Mouse (Mus musculus): ENCODE measurements around the gene Ndufs5.

Ndufs5 gene

DNA sequence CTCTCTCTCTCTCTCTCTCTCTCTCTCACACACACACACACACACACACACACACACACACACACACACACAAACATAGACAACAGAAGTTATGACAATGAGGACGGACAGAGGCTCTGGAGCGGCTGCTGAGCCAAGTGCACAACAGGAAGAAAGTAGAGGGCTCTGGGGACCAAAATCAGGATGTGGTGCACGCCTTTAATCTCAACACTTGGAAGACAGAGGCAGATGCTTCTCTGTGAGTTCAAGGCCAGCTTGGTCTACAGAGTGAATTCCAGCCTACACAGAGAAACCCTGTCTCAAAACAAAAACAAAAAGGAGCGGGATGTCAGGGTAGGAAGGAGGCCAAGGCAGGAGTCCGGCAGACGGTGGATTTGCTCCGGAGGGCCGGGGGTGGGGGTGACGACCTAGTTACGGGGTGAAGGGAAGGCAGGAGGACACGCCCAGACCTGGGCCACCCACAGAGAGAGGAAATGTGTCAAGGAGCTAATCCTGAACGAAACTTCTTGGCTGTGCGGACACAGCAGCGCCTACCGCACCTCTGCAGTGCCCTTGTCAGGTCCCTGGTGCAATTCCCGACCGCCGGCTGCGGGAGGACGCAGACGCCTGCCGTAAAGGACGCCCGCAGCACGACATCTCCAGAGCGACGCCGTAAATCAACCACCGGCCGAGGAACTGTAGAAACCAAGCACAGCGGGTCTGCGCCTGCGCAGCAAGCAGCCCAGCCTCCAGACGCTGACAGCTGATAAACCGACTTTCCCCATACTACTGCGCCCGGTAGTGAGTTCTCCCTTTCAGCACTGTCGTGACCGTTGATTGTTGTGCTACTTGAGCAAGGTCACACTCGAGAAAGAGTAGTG is at the start of gene Ndufs5:
TSS of gene Ndufs5 (minus strand) at position 629 of the 860 bp plus-strand sequence.
- peak; percentile 90 to 97 for DNase-seq

DNA sequence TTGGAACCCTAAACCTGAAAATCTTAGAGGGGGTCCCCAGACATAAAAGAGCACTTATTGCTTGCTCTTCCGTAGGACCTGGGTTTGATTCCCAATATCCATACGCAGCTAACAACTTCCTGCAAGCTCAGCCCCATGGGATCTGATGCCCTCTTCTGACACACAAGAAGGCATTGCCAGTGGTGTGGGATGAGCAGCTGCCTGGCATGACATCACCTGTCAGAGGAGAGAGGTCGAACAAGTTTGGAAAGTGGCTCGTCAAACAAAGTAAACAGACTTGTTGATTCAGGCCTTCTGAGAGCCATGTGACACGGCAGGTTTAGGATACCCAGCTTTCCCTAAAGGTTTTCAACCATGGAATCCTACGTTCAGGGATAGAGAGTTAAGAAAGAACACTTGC is 47.1 kb upstream of the Ndufs5 start:
- DNase-seq = no peak

DNA sequence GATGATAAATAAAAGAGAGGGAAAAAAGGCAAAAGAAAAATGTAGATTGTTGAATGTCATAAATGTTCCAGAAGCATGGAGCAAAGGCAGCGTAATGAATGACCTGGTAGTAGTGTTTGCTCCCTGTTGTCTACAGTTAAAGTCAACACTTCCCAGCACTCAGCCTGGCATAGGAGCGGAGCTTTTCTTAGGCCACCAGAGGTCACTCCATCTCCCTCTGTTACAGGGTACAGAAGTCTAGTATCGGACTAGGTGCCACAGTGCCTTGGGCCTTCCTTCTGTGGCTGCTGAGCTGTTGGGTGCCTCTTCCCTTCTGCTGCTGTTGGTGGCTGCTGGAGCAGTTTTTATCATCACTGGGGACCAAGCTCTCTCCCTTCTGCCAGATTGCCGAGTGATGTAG is 40.3 kb upstream of the Ndufs5 start:
- DNase-seq = no peak

DNA sequence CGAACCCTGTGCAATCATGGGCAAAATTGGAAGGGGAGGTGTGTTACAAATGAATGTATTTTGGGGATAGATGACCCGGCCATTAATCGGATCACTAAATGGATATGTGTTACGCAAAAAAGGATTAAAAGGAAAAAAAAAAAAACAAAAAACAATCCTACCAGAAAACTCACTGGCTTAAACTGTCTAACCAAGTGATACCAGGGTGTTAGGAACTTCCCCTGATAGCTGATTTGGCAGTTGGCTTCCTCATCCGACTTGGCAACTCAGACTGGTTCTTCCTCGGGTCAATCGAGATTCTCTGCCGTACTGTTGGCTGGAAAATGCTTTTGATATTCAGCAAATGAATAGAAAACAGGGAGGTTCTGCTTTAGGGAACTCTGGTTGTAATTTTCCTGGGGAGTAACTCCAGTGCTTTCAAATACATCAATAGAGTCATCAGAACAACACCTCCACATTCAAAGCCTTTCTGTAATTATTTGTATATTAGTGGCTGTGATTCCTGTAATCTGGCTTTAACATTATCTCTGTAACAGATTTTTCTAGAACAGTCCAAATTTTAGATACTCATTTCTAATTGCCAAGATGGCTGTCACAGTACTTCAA is 32.8 kb upstream of the Ndufs5 start:
- DNase-seq = no peak

DNA sequence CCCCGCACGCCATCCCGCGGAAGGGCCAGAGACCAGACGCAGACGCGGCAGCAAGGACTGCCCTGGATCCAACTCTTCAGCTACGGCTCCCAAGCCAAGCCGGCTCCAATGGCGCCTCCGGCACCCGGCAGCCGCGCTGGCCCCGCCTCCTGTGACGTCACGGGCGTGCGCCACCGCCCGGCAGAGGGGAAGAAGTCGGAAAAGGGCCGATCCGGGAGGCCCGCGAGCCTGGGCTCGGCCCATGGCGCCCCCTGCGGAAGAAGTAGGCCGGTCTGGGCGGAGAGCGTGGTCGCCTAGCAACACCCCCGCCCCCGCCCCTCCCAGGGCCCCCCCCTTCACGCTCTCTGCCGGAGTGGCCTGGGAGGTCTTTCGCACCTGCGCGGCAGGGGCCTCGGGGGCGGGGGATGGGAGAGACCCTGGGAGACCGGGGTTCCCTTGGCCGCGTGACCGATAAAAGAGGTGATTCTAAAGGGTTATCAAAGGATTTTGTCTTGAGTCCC is 32.2 kb upstream of the Ndufs5 start, which contains the start of gene Akirin1:
TSS of gene Akirin1 (minus strand) at position 194 of the 500 bp plus-strand sequence.
- peak; percentile 96 to 98 for DNase-seq

DNA sequence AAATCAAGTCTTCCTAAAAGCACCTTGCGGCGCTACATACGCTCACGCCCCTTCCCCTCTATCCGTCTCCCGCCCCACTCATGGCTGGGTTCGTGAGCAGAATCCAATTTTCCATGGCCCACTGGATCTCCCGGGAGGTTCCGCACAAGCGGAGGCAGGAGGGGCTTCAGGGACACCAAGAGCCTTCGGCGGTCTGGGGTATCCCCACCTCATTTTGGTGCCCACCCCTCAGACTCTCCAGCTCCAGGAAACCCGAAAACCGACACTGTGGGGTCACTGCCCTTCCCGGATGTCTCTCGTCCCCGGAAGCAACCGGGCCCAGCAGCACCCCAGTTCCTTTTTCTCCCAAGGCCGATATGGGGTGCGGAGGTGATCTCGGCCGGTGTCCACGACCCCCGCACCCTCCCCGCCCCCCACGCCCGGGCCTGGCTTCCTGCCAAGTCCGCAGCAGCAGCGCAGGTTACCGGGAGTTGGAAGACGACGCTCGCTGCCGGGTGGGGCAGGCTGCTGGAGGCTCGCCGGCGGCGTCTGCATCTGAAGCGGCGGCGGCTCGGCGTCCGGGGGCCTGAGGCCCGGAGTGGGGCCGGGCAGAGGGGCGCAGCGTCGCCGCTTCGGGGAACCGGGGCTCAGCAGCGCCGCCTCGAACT is 31.6 kb upstream of the Ndufs5 start:
- DNase-seq = peak in 1 of 2 experiments; percentile 39

DNA sequence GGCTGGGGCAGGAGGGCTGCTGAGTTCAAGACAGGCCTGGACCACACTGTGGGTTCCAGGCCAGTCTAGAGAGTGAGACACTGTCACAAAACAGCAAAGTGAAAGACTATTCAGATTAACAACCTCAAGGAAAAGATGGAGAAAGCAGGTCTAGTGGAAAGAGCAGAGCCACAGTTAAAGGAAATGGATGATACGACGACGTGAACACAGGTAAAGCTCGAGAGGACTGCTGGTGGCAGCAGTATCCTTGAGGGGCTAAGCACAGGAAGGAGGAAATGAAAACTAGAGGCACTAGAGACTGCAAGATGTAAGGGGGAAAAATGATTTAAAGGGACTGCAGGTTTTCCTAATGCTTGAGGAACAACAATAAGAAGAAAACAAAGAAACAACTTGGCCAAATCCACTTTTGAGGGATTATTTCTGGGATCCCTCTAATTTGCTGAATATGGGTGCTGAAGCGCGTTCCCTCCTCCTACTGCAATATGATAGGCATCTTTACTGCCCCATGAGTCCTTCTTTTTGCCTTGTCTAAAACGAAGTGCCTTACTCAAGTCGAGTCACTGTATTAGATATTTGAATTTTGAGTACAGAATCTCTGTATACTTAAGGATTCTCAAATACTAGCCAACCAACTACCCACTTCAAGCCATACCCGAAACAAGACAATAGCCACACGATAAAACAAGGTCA is 30.9 kb upstream of the Ndufs5 start:
- DNase-seq = no peak

DNA sequence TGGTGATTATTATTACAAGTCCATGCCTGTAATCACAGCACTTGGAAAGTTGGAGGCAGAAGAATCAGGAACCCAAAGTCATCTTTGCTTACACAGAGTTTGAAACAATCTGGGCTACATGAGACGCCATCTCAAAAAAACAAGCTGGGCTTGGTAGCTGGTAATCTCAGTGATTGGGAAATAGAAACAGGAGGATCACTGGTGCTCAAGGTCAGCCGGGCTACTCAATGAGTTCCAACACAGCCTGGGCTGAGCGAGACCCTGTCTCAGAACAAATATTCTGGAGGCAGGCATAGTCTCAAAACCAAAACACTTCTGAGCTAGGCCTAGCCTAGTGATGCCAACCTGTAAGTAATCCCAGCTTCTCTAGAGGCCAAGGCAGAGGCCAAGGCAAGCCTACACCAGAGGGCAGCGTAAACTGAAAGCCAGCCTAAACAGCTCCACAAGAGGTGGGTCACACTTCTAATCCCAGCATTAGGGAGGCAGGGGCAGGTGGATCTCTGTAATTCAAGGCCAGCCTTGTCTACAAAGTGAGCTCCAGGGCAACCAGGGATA is 27.3 kb upstream of the Ndufs5 start:
- DNase-seq = no peak

DNA sequence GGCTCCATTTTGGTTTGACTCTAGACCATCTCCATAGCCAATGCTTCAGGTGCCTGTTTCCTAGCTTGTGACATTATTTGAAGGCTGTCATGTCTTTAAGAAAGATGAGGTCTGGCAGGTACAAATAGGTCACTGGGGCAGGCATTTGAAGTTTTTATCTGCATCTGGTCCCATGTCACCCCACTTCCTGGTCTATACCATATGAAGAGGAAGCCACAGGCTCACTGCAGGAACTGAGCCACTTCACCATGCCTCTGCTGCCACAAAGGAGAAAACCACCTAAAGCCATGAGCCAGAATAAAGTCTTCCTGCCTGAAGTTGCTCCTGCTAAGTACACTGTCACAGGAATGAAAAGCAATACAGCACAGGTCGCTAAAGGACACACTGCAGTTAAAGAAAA is 24.9 kb upstream of the Ndufs5 start:
- DNase-seq = no peak

DNA sequence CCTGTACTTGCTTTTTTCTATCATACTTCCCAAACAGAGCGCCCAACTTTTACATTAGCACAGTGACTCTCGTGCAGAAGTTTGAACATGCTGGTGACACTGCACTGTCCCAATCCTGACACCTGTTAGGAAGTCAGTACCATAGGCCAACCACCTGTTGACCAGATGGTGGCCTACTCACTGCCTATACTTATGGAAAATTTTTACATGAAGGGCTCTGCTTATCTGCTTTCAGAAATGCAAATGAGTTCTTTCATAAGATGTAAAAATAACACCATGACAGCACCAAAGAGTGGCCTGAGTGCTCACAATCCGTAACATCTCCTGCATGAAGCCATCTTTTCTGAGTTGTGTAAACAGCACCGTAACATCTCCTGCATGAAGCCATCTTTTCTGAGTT is 20.7 kb upstream of the Ndufs5 start:
- DNase-seq = no peak

DNA sequence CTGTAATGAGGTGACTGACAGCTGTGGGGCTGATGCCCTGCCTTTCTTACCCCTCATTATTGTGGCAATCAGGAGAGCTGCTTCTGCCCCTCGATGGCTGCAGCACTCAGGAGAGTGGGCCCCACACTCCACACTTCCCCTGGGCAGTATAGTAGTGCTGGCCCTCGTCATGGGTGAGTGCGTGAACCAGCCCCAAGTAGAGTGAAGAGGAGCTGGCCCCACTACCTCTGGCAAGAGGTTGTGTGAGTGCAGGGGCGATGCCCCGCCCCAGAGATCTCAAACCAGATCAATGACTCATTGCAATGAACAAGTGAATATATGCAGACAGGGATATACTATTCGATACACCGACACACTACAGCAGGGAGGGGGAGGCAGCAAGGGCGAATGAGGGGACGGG is 15.5 kb upstream of the Ndufs5 start:
- DNase-seq = no peak

DNA sequence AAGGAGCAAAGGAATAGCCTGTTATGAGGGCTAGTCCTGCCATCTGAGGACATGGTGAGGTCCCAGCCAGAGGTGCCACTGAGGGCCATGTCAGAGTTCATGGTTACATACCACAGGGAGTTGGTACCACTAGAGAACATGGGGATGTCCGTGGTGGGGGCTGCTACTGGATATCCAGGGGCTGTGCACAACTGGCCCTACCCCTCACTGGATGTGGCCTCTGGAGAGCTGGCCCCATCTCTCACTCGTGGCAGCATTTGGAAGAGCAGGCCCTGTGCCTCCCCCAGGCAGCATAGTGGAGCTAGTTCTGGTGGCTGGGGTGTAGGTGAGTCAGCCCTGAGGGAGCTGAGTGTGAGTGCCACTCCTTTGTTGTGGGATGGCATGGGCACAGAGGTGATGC is 14.9 kb upstream of the Ndufs5 start:
- no peak for DNase-seq

DNA sequence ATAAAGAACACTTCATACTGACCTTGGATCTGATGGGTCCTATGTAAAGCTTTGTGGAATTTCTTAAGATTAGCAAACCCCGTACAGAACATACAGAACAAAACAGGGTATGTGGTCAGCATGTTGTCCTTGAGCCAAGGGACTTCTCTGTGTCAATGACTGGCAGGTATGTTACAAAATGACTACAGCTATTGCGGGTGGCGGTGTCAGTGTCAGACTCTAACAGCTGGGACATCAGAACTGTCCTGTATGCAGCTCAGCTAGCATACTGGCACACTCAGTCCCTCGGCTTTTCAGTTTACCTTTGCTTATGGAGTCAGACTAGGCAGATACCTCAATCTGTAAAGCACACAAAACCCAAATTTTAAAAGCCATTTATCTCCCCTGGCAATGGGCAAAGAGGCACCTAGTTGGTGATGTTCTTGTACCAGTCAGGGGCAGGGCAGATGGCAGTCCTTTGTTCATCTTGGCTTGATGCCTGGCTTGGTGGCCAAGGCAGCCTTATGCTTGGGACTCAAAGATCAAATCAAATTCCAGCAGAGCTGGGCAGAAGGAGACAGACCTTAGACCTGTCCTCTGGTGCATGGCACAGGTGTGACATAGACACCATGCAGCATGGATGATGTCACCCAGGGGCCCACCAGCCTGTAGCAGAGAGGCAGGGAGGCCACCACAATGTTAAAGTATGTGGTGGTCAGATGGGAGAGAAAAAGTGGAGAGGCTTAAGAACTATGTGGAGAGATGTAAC is 14.3 kb upstream of the Ndufs5 start:
- no peak for DNase-seq

DNA sequence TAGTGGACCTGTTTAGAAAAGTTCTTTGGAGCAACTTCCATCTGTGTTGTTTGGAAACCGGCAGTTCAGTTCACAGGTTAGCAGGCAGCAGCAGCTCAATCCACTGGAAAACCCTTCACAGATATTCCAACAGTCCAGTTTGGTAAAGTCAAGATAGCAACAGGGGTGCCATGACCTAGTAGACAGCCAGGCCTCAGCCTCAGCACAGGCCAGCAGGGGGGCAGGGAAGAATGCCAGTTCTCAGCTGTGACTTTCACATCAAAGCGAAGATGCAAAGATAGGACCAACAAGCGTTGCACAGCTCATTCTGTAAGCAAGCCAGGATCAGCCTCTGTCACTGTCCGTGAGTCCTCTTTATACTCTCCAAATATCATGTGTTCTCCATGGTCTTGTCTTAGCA is 3.8 kb upstream of the Ndufs5 start:
- no peak for DNase-seq

DNA sequence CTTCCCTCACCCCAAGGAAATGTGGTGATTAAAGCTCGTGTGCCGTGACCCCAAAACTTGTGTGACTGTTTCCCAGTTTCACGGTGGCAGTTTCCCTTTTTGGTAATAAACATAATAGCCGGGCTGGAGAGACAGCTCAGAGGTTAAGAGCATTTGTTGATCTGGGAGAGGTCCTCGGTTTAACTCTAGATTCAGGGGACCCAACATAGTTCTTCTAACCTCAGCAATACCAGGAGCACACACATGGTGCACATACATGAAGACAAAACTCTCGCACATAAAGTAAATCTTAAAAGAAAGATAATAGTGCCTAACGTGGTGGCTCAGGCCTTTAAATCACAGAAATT is 405 bp upstream of the Ndufs5 start:
- no peak for DNase-seq

DNA sequence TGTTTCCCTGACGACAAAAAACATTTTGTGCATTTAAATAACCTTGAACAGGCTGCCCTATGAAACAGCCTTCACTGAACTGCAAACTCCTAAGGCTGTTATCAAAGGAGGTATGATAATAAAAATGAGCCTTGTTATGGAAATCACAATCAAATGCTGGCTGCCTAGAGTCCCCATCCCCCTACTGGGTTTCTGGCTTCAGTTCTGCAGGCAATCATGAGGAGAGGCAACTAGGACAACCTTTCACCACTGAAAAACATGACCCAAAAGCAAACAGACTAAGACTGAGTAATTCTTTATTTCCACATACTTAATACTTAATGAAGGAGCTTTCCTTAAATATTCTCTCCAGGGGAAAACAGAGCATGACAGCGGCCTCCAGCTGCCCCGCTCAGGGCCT is 5.6 kb downstream of the Ndufs5 start:
- DNase-seq = no peak

DNA sequence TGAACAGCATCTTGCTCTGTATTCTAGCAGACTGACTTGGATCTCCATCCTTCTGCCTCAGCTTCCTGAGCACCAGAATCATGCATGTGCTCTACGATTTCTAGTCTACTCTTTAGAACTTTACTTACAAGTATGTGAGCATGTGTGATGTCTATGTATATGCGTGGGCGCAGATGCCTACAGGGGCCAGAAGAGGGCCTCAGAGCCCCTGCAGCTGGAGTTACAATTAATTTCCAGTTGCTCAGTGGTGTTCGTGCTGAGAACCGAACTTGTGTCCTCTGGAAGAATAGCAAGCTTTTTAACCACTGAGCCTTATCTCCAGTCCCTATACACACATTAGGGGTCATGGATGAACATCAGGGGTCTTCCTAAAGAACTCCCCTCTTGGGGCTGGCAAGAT is 10.7 kb downstream of the Ndufs5 start:
- DNase-seq = no peak

DNA sequence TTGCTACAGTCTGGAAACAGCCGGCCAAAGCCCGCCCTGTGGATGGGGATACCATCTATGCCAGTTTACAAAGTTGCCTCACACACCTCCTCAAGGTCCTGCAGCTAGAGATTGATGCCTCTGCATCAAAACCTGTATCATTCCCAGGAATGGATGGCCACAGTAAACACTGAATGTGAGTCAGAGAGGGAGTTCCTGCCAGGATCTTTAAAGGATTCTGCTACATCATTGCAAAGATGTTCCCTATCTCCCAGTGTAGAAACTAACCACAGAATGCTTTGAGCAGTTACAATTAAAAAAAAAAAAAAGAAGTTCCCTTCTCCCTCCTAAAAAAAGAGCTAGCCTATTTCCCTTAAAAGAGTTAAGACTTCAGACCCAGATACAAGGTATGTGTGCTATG is 12.7 kb downstream of the Ndufs5 start:
- no peak for DNase-seq

DNA sequence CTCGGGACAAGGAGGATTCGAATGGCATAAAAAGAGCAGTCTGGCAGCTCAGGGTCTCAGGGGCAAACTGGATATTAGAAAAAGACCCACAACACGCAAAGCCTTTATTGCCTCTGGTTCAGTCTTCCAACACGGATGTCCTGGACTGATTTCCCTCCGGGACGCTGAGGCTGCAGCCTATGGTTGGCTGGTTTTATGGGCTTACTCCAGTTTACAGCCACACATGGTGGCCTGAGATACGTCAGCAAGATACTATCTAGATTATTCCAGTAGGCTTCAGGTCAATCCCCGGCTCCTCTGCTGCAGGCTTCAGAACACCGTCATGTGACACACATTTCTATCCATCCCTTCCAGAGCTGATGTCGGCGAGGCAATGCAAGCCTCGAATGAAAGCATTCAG is 24.6 kb downstream of the Ndufs5 start:
- DNase-seq = no peak

DNA sequence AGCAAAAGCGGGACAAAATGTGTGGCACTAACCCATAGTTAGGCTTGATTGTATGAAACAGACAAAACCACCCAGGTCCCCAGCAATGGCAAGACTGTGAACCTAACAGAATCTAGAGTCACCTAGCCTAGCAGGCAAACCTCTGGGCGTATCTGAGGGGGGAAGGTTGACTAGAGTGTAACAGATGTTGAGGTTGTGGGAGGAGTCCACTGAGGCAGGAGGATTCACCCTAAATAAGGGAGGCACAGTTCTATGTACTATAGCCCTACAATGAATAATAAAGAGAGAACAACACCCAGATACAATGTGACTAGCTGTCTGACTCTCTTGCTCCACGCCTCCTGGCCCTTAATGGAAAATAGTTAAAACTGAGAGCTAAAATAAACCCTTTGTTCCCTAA is 25.9 kb downstream of the Ndufs5 start:
- DNase-seq = no peak

DNA sequence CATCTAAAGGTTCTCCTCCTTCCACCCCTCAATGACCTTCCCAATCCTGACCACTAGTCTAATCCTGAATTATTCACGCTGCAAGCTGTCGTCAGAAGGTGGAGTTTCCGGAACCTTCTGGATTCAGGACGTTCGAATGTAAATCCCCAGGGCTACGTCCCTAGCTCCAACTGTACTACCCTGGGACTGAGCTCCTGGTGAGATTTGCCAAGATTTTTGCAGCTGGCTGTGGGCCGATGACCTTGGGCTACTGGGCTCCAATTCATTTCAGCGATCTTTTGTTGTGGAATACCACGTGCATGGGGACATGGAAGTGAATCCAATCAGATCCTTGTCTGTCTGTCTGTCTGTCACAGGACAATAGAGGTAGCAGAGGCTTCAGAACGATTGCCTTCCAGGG is 27.7 kb downstream of the Ndufs5 start:
- DNase-seq = no peak

Data from spleen, adult 18-20 months (tissue).